Mouse (Mus musculus): Measurements from ENCODE around the gene Fate1.

- TF ChIP-seq CTCF (conservative IDR thresholded peaks at IDR 0.05 in 1 of 2, IDR thresholded peaks at IDR 0.05 in 1 of 2; ENCODE audit: low read depth in 2 of 2, low read length in 2 of 2) (no peak), MYC (IDR thresholded peaks at IDR 0.05; ENCODE audit: low read depth, low read length) (no peak), ZNF384 (IDR thresholded peaks at IDR 0.05; ENCODE audit: low read depth, low read length) (no peak), RCOR1 (conservative IDR thresholded peaks at IDR 0.05; ENCODE audit: low read depth, low read length) (no peak), MAZ (IDR thresholded peaks at IDR 0.05; ENCODE audit: low read depth, low read length) (no peak), POLR2A (IDR thresholded peaks at IDR 0.05; ENCODE audit: low read depth, low read length) (no peak)
Observed at GRCm38 (mm10) chrX:71980443-71980842, 7.7 kb downstream of the Fate1 start.

Data from CH12.LX (cell line).